Mouse (Mus musculus): ENCODE measurements around the gene Castor2.
A peak's percentile ranks its signal among the peaks of the same experiment; 100 is the strongest.

DNA sequence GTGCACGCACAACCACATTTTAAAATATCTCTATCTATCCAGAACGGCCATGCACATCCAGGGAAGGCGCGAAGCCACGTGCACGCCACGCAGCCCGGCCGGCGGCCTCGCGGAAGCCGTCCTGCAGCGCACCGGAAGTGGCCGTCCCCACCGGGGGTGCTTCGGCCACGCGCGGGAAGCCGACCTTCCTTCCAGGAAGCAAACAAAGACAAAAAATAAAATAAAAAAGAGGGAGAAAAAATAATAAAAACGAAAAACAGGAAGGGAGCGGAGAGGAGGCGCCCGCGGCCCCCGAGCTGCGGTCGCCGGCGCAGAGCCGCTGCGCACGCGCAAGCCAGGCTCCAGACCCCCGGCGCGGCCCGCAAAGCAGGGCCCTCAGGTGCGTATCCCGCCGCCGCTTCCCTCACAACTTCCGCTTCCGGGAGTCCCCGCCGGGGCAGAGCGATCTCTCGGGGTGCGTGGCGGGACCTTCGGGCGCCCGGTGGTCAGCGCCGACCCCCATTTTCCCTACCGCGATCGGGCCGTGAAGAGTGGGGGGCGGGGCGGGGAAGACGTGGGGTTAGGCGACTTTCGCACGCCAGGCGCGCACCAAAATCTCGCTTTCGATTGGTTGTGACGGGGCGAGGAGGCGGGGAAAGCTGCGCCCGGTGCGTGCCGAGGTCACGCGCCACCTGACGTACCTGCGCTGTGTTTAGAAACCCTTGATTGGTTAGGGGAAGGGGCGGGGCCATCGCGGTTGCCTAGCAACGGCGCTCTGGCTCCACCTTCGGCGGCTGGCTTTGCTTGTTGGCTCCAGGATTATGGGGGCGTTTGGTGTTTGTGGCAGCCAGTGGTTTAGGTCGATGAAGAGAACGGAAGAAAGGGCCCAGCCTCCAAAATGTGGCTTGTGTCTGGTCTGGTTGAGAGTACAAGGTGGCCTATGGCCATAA lies 84.6 kb downstream of the Castor2 start, which contains the start of gene Gtf2ird2:
- peak; percentile 63 for TF ChIP-seq HCFC1 (IDR thresholded peaks at IDR 0.05; ENCODE audit: low read depth, low read length)
- TF ChIP-seq ELF1 (IDR thresholded peaks at IDR 0.05; ENCODE audit: low read depth, low read length) = peak; percentile 85
- no peak for TF ChIP-seq ZMIZ1 (IDR thresholded peaks at IDR 0.05; ENCODE audit: low read depth, low read length)
- peak; percentile 76 for TF ChIP-seq CHD2 (IDR thresholded peaks at IDR 0.05; ENCODE audit: low read length)
